Mouse (Mus musculus) adrenal gland, postnatal 10 days (tissue): ENCODE results near the gene Gckr. TPM values are rescaled to one million over a fixed set of nuclear protein-coding genes. Genes with fewer than 3 reads are reported as not detected.
"Not testable (repeated sequence)": the region's sequence is repeated elsewhere in the genome, so short reads cannot be mapped to it uniquely, and the experiment has no call there.

Source experiments
- DNase-seq: peaks from one replicate; pipeline ENCODE4 v3.0.0; 2021; ENCODE audit warnings: mixed read lengths
- total RNA-seq, 2 experiments: library from RNA; stranded (reverse); gene quantifications; 2 replicates each; pipeline ENCODE4 v1.2.3; 2021

Gene Gckr
- total RNA-seq, 2 experiments from 2014 or later: 14.5 to 32.1 TPM

DNA sequence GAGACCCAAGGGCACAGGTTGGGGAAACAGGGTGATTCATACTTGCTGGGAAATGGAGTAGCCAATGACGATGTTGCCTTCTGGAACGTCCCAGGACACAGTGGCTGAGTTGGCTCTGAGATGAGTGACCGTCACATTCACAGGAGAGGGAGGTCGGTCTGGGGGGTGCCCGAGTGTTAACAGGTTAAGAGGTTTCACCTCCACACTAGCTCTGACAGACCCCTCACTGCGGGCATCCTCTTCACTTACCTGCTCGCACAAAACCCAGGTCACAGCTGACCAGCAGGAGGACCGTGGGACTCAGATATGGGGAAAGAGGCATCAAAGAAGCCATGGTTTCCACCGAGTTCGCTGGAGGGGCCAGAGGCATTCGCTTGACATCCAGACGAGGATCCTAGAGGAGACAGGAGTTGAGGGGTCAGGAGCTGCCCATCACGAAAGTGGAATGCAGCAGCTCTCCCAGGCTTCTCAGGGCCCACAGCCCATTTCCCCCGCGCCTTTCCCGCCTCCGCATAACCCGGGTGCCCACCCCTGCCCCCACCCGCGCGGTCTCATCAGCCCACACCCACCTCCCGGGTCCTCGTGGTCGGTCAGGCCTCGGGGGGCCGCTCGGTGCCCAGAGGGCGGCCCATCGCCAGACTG is 2.2 kb upstream of the Gckr start:
- peak; percentile 33 for DNase-seq

DNA sequence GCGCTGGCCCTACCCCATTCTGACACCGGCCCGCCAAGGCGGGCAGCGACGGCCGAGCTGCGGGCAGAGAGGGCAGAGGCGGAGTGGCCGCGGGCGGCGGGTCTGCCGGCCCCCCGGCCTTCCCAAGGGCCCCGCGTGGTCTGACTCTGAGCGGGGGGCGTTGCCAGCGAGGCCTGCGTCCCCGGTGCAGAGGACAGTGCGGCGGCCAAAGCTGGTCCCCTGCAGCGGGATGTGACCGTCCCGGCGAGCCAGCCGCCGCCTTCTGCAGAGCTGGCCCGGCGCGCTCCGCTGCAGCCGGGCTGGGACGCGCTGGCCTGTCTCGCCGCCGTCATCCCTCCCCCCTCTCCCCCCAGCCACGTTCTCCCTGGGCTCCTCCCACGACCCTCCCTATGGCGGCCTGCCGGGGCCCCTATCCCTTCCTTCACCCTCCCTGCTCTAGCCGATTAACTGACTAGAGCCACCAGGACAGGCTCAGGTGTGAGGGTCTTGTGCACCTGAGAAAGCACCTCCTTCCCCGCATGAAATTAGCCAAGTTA is 1.6 kb upstream of the Gckr start, which contains the start of gene Fndc4:
Gene Fndc4, minus strand, starts transcription at position 475 of the 536 bp plus-strand sequence.
- DNase-seq: peak; percentile 48

DNA sequence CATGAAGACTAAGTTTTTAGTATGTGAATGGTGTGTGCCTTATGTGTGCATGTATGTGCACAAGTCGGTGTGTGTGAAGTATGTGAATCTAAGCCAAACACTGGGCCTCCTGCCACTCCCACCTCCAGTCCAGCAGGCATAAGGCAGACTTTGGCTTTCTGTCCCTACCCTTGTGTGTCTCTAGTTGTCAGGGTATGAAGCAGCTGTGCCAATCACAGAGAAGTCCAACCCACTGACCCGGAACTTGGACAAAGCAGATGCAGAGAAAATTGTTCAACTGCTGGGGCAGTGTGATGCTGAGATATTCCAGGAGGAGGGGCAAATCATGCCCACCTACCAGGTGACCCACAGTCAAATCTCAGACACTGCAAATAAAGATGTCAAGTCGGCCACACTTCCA is 738 bp downstream of the Gckr start:
- no peak for DNase-seq

DNA sequence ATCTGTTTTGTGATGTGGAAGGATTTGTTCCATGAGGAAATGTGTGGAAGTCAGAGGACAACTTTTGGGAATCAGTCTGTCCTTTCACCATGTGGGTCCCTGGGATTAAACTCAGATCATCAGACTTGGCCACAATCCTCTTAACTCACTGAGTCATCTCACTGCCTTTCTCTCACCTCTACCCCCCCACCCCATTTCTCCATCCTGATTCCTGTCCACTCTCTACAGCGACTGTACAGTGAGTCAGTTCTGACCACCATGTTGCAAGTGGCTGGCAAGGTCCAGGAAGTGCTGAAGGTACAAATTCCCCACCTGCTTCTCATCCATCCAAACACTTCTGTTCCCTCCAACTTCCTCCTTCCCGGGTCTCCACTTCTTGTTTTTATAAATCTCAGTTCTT is 1.2 kb downstream of the Gckr start:
- DNase-seq: no peak

DNA sequence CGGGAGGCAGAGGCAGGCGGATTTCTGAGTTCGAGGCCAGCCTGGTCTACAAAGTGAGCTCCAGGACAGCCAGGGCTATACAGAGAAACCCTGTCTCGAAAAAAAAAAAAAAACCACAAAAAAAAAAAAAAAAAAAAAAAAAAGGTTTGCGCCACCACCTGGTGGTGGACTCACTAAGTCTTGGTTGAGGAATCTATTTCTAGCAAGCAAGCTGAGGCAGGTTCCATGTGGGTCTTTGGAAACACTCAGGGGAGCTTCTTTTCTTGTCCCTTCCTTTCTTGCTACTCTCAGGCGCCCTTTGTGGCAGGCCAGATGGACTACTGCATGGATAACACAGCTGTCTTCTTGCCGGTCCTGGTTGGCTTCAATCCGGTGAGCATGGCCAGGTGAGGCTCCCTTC is 4.6 kb downstream of the Gckr start:
- no peak for DNase-seq

DNA sequence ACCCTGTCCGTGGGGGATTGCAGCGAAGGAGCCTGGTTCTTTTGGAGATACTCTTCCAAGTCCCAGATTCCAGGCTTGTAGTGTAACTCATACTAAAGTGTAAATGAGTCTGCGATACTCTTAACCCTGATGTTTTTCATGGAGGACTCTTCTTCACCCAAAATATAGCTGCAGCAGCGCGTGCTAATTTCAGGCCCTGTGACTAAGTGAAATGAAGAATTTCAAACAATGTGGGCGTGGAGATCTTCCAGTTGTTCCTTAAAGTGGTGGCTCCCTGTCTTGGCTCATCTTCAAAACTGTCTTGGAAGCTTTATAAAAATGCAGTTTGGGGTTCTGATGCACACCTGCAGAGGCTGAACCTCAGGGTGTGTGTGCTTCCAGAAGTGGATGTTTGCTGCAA is 5.8 kb downstream of the Gckr start:
- no peak for DNase-seq

DNA sequence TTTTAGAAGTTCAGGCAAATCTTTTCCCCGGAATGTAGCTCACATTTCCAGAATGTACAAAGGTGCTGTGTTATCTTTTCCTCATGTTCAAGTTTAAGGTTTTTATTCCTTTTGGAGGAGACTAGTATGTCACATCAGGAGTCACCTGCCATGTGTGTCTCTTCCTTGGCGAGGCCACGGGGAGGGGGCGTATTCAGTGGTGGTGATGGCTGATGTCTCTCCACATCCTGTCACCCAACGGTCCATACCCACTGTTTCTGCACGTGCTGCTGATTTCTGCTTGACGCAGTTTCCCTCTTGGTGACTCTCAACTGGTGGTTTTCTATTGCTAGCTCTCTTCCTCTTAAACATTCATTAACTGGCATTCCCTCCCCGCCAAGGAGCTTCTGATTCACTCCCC is 15.6 kb downstream of the Gckr start:
- DNase-seq: no peak

DNA sequence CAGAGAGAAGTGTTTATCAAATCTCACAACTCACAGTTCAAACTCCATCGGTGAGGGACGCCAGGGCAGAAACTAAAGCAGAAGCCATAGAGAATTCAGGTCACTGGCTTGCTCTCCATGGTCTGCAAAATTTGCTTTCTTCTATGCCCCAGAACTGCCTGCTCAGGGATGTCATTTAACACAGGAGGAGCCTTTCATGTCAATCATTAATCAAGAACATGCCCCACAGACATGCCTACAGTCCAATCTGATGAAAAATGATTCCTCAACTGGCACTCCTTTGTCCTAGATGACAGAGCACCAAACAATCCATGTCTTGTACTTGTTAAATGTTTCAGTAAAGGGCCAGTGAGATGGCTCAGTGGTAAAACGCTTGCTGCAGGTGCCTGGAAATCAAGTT is 25.5 kb downstream of the Gckr start:
- no peak for DNase-seq

DNA sequence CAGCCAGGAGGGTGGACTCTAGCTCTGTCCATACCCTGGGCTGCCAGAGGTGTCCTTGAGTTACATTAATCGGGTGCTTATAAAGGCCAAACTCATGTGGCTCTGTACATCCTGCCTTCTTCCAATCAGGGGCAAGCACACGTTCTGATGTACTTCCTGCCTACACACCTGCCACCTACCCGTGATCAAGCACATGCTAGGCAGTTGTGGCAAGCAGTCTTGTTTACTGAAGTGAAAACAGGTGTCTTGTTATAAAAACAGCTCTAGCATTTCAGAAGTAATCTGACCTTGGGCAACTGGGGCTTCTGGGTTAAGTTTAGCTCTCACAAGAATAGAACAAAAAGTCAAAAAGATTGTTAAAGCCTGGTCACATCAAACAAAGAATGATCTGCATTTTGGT is 26.8 kb downstream of the Gckr start:
- no peak for DNase-seq

DNA sequence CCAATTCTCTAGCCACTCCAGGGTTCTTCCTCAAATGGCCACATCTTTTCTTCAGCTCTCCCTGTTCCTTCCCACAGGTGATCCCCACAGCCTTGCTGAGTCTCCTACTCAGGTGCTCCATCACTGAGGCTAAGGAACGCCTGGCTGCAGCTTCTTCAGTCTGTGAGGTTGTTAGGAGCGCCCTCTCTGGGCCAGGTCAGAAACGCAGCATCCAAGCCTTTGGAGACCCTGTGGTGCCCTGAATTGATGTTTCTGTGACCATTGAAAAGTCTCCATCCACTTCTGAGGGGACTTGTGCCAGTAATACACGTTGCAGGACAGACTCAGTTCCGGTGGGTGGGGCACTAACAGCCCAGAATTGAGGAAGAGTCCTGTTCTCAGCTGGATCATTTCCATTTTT is 29.6 kb downstream of the Gckr start:
- DNase-seq: no peak

DNA sequence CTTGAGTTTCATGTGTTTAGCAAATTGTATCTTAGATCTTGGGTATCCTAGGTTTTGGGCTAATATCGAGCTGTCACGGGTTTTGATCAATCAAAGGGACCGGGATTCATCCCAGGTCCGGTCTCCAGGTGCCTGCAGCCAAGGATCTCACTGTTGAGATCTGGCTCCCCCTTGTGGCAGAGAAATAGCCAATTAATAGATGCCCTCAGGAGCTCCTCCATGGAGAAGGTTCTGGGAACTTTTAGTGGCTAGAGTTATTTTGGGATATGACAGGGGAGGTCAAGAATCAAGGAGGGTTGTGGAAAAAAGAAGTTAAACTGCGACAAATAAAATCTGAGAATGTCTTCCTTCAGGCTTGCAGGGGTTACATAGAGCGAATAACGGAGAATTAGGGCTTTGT is 31.0 kb downstream of the Gckr start:
- DNase-seq: peak; percentile 79

DNA sequence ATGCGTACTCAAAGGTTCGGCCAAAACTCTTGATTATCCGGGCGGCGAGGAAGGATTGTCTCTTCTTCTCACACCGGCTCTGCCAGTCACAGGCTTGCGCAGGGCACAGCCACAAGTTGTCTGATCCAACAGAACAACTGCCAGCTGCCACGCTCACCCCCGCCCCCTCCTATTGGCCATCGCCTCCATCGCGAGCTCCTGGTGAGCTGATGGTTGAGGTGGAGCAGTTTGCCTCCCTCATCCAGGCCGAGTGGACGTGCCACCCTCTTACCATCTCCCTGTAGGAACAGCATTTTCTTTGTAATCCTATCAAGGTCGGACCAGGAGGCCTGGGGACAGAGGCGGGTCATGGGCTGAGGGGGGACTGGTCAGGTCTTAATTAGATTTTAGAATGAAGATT is 60.3 kb downstream of the Gckr start:
- not testable (repeated sequence) for DNase-seq

DNA sequence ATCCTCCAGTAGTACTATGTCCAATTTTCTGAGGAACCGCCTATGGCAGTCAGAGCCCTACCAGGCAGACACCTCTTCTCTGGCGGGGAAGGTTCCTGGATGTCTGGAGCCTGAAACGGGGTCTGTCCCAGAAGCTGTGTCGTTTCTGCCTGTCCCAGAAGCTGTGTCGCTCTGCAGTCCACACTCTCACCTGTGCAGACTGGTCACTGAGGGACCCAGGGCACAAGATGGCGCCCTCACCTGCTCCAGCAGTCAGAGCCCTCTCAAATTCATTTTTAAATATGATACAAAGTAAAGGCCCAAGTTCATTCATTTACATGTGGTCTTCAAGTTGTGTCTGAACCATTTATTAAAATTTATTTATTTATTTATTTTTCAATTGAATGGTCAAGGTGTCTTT is 63.7 kb downstream of the Gckr start:
- DNase-seq: no peak

Other genes with a start within 250 kb of the Gckr start
- 100 to 1,000 TPM; 123 to 129 TPM for gene Atraid, start 249.1 kb upstream of the Gckr start, total RNA-seq
- gene Slc5a6, start 248.5 kb upstream of the Gckr start, total RNA-seq: 10 to 100 TPM; 14.1 to 16.0 TPM
- 10 to 100 TPM; 29.3 to 41.2 TPM for gene Cad, start 242.7 kb upstream of the Gckr start, total RNA-seq
- not detected for gene Dnajc5g, start 191.2 kb upstream of the Gckr start, total RNA-seq
- gene Slc30a3, start 189.2 kb upstream of the Gckr start, total RNA-seq: under 1 TPM; 0.60 to 0.76 TPM
- gene Trim54, start 180.7 kb upstream of the Gckr start, total RNA-seq: 10 to 100 TPM in 1 of 2 experiments, 1 to 10 TPM in 1; 3.3 to 16.1 TPM
- not detected for gene Ucn, start 158.6 kb upstream of the Gckr start, total RNA-seq
- gene Mpv17, start 143.2 kb upstream of the Gckr start, total RNA-seq: 10 to 100 TPM; 42.3 to 46.1 TPM
- gene Gm29609, start 117.5 kb upstream of the Gckr start, total RNA-seq: 1 to 10 TPM; 1.5 to 2.8 TPM
- gene Gtf3c2, start 117.3 kb upstream of the Gckr start, total RNA-seq: 10 to 100 TPM; 46.3 to 64.2 TPM
- 10 to 100 TPM; 79.2 to 90.3 TPM for gene Snx17, start 104.2 kb upstream of the Gckr start, total RNA-seq
- gene Eif2b4, start 104.0 kb upstream of the Gckr start, total RNA-seq: 10 to 100 TPM; 38.9 to 48.2 TPM
- gene Zfp513, start 95.1 kb upstream of the Gckr start, total RNA-seq: 10 to 100 TPM; 23.0 to 23.7 TPM
- gene Ppm1g, start 76.8 kb upstream of the Gckr start, total RNA-seq: 100 to 1,000 TPM; 125 to 127 TPM
- gene Nrbp1, start 56.6 kb upstream of the Gckr start, total RNA-seq: 10 to 100 TPM; 79.6 to 86.2 TPM
- gene Gm9970, start 56.2 kb upstream of the Gckr start, total RNA-seq: under 1 TPM in 1 of 2 experiments, not detected in 1; 0.97 TPM
- 1 to 10 TPM; 3.0 to 4.9 TPM for gene Krtcap3, start 45.8 kb upstream of the Gckr start, total RNA-seq
- 10 to 100 TPM; 27.7 to 36.2 TPM for gene Ift172, start 6.3 kb upstream of the Gckr start, total RNA-seq
- 10 to 100 TPM in 1 of 2 experiments, 1 to 10 TPM in 1; 6.8 to 10.7 TPM for gene Fndc4, start 1.4 kb upstream of the Gckr start, total RNA-seq
- 10 to 100 TPM; 17.8 to 26.0 TPM for gene Zfp512, start 155.0 kb downstream of the Gckr start, total RNA-seq
- gene 4930548H24Rik, start 188.3 kb downstream of the Gckr start, total RNA-seq: under 1 TPM; 0.24 to 0.58 TPM
- 10 to 100 TPM; 22.9 to 23.3 TPM for gene Gpn1, start 197.3 kb downstream of the Gckr start, total RNA-seq
- gene Slc4a1ap, start 229.6 kb downstream of the Gckr start, total RNA-seq: 10 to 100 TPM; 27.9 to 28.5 TPM
- gene Supt7l, start 230.4 kb downstream of the Gckr start, total RNA-seq: 10 to 100 TPM; 16.0 to 20.9 TPM